Mouse (Mus musculus) MEL (cell line): ENCODE data around the gene Ube2t. TPM values are rescaled to one million over a fixed set of nuclear protein-coding genes. Genes with fewer than 3 reads are reported as not detected.

Experiments
- DNase-seq: peaks from one replicate; pipeline ENCODE4 v3.0.0; 2011; ENCODE audit warnings: low read depth, low spot score
- H3K27ac ChIP-seq: 2 replicates; pipeline ENCODE4 v1.5.1; 2012; ENCODE audit warnings: low read depth, mild to moderate bottlenecking, control low read depth, low read length, moderate library complexity; ENCODE audit not compliant: control insufficient read depth
- H3K27me3 ChIP-seq, 2 experiments: fragments of 150-350 bp in 1 of 2; sonication (generic) in 1 of 2; 2 replicates each; pipeline ENCODE4 v1.6.1; 2012; ENCODE audit warnings: low read length in 2 of 2, mild to moderate bottlenecking in 2 of 2, improper control_type of control experiment in 1 of 2, moderate library complexity in 1 of 2; ENCODE audit not compliant: insufficient read depth in 2 of 2, control insufficient read depth in 1 of 2
- H3K36me3 ChIP-seq, 2 experiments: 2 replicates each; pipeline ENCODE4 v1.6.1; 2012 to 2014; ENCODE audit warnings: low read length in 2 of 2, improper control_type of control experiment in 1 of 2, inconsistent platforms in 1 of 2, mild to moderate bottlenecking in 1 of 2; ENCODE audit not compliant: insufficient read depth in 2 of 2, control insufficient read depth in 1 of 2
- H3K4me1 ChIP-seq, 2 experiments: fragments of 150-350 bp in 1 of 2; sonication (generic) in 1 of 2; 2 replicates each; pipeline ENCODE4 v1.6.1; 2012; ENCODE audit warnings: low read length in 2 of 2, improper control_type of control experiment in 1 of 2, mild to moderate bottlenecking in 1 of 2; ENCODE audit not compliant: insufficient read depth in 2 of 2, control insufficient read depth in 1 of 2
- H3K4me3 ChIP-seq, 2 experiments: fragments of 150-350 bp in 1 of 2; sonication (generic) in 1 of 2; 2 replicates each; pipeline ENCODE4 v1.5.1; 2012; ENCODE audit warnings: low read depth in 2 of 2, low read length in 2 of 2, mild to moderate bottlenecking in 2 of 2, moderate library complexity in 2 of 2, control low read depth in 1 of 2, improper control_type of control experiment in 1 of 2; ENCODE audit not compliant: control insufficient read depth in 1 of 2, insufficient read depth in 1 of 2
- H3K79me2 ChIP-seq: 2 replicates; pipeline ENCODE4 v1.6.1; 2012; ENCODE audit warnings: mild to moderate bottlenecking, low read length, moderate library complexity; ENCODE audit not compliant: control insufficient read depth, poor library complexity, insufficient read depth
- H3K9ac ChIP-seq: 2 replicates; pipeline ENCODE4 v1.6.1; 2012; ENCODE audit warnings: low read depth, mild to moderate bottlenecking, control low read depth, low read length, moderate library complexity; ENCODE audit not compliant: control insufficient read depth, poor library complexity, severe bottlenecking
- H3K9me3 ChIP-seq: fragments of 150-350 bp; sonication (generic); replicated peaks from 2 replicates; pipeline ENCODE4 v1.6.1; 2012; ENCODE audit warnings: mild to moderate bottlenecking, low read length, improper control_type of control experiment, moderate library complexity; ENCODE audit not compliant: insufficient read depth
- BHLHE40 ChIP-seq: IDR thresholded peaks from 2 replicates; pipeline ENCODE4 v1.6.1; 2012; ENCODE audit warnings: low read depth, mild to moderate bottlenecking, inconsistent platforms, low read length, improper control_type of control experiment, borderline replicate concordance
- CHD1 ChIP-seq: IDR thresholded peaks from 2 replicates; pipeline ENCODE4 v1.6.1; 2012; ENCODE audit warnings: low read depth, mild to moderate bottlenecking, inconsistent platforms, low read length, improper control_type of control experiment
- CHD2 ChIP-seq: IDR thresholded peaks from 2 replicates; pipeline ENCODE4 v1.6.1; 2011; ENCODE audit warnings: low read length, improper control_type of control experiment
- CTCF ChIP-seq, 3 experiments: IDR thresholded peaks in 2 of 3; conservative IDR thresholded peaks in 1 of 3; 2 replicates each; pipeline ENCODE4 v1.5.1; 2011 to 2012; ENCODE audit warnings: low read length in 3 of 3, low read depth in 2 of 3, mild to moderate bottlenecking in 2 of 3, improper control_type of control experiment in 1 of 3, inconsistent platforms in 1 of 3, mixed read lengths in 1 of 3, moderate library complexity in 1 of 3; ENCODE audit not compliant: control insufficient read depth in 1 of 3, insufficient read depth in 1 of 3, poor library complexity in 1 of 3, severe bottlenecking in 1 of 3
- EP300 ChIP-seq, 2 experiments: IDR thresholded peaks; 2 replicates each; pipeline ENCODE4 v1.6.1; 2011; ENCODE audit warnings: improper control_type of control experiment in 2 of 2, low read length in 2 of 2, low read depth in 1 of 2, mild to moderate bottlenecking in 1 of 2
- ETS1 ChIP-seq: IDR thresholded peaks from 2 replicates; pipeline ENCODE4 v1.6.1; 2012; ENCODE audit warnings: low read depth, mild to moderate bottlenecking, inconsistent platforms, low read length, improper control_type of control experiment, moderate library complexity
- KAT2A ChIP-seq: conservative IDR thresholded peaks from 2 replicates; pipeline ENCODE4 v1.6.1; 2012; ENCODE audit warnings: low read depth, low read length, improper control_type of control experiment, inconsistent platforms
- MAZ ChIP-seq: IDR thresholded peaks from 2 replicates; pipeline ENCODE4 v1.6.1; 2012; ENCODE audit warnings: low read depth, mild to moderate bottlenecking, inconsistent platforms, low read length, improper control_type of control experiment
- MEF2A ChIP-seq: IDR thresholded peaks from 2 replicates; pipeline ENCODE4 v1.6.1; 2014; ENCODE audit warnings: low read depth, mild to moderate bottlenecking, inconsistent platforms, low read length, improper control_type of control experiment; ENCODE audit not compliant: poor library complexity, insufficient replicate concordance, severe bottlenecking; ENCODE audit errors: extremely low read depth
- MYC ChIP-seq: IDR thresholded peaks from 2 replicates; pipeline ENCODE4 v1.6.1; 2011; ENCODE audit warnings: low read depth, mild to moderate bottlenecking, low read length, improper control_type of control experiment, moderate library complexity
- NELFE ChIP-seq: IDR thresholded peaks from 2 replicates; pipeline ENCODE4 v1.6.1; 2011; ENCODE audit warnings: low read depth, low read length, improper control_type of control experiment
- NRF1 ChIP-seq: IDR thresholded peaks from 2 replicates; pipeline ENCODE4 v1.6.1; 2014; ENCODE audit warnings: low read depth, mild to moderate bottlenecking, inconsistent platforms, low read length, improper control_type of control experiment, moderate library complexity; ENCODE audit not compliant: poor library complexity, insufficient read depth, severe bottlenecking
- POLR2AphosphoS2 ChIP-seq: IDR thresholded peaks from 2 replicates; pipeline ENCODE4 v1.6.1; 2011; ENCODE audit warnings: low read length, improper control_type of control experiment
- POLR2AphosphoS5 ChIP-seq: IDR thresholded peaks from 2 replicates; pipeline ENCODE4 v1.6.1; 2012; ENCODE audit warnings: low read depth, borderline replicate concordance, mild to moderate bottlenecking, inconsistent platforms, low read length, moderate library complexity, mixed read lengths
- RAD21 ChIP-seq: IDR thresholded peaks from 2 replicates; pipeline ENCODE4 v1.6.1; 2011; ENCODE audit warnings: mild to moderate bottlenecking, low read depth, low read length, improper control_type of control experiment
- RCOR1 ChIP-seq: IDR thresholded peaks from 2 replicates; pipeline ENCODE4 v1.6.1; 2012; ENCODE audit warnings: low read depth, mild to moderate bottlenecking, inconsistent platforms, low read length, improper control_type of control experiment
- SIN3A ChIP-seq: IDR thresholded peaks from 2 replicates; pipeline ENCODE4 v1.6.1; 2012; ENCODE audit warnings: low read length, improper control_type of control experiment, inconsistent platforms
- SMC3 ChIP-seq: IDR thresholded peaks from 2 replicates; pipeline ENCODE4 v1.6.1; 2011; ENCODE audit warnings: low read depth, low read length, improper control_type of control experiment
- TCF12 ChIP-seq: IDR thresholded peaks from 2 replicates; pipeline ENCODE4 v1.6.1; 2014; ENCODE audit warnings: low read depth, mild to moderate bottlenecking, inconsistent platforms, low read length, improper control_type of control experiment, moderate library complexity
- UBTF ChIP-seq: IDR thresholded peaks from 2 replicates; pipeline ENCODE4 v1.6.1; 2012; ENCODE audit warnings: low read depth, mild to moderate bottlenecking, inconsistent platforms, low read length, improper control_type of control experiment, moderate library complexity, borderline replicate concordance; ENCODE audit not compliant: insufficient read depth
- USF1 ChIP-seq: IDR thresholded peaks from 2 replicates; pipeline ENCODE4 v1.6.1; 2014; ENCODE audit warnings: low read depth, mild to moderate bottlenecking, inconsistent platforms, low read length, improper control_type of control experiment, moderate library complexity
- USF2 ChIP-seq, 2 experiments: IDR thresholded peaks; 2 replicates each; pipeline ENCODE4 v1.6.1; 2011 to 2012; ENCODE audit warnings: improper control_type of control experiment in 2 of 2, low read length in 2 of 2, borderline replicate concordance in 1 of 2, inconsistent platforms in 1 of 2, low read depth in 1 of 2, mild to moderate bottlenecking in 1 of 2; ENCODE audit not compliant: insufficient read depth in 1 of 2
- ZNF384 ChIP-seq: IDR thresholded peaks from 2 replicates; pipeline ENCODE4 v1.6.1; 2012; ENCODE audit warnings: low read depth, mild to moderate bottlenecking, inconsistent platforms, low read length, improper control_type of control experiment
- polyA plus RNA-seq, 2 experiments: library from polyadenylated mRNA; stranded (reverse) in 1 of 2; unstranded in 1 of 2; fragments of >175 nt in 1 of 2; fragments of >200 nt in 1 of 2; gene quantifications; 2 replicates each; pipeline versions ENCODE4 v1.2.1 to v1.2.4; 2012; ENCODE audit warnings: low replicate concordance in 2 of 2, low read depth in 1 of 2; ENCODE audit not compliant: insufficient read length in 2 of 2, insufficient read depth in 1 of 2, missing spikeins in 1 of 2
- total RNA-seq: library from RNA; depleted of rRNA; stranded (reverse); fragments of 300-350 nt; gene quantifications from 2 replicates; pipeline ENCODE4 v1.2.3, GENCODE M21; 2012

Gene Ube2t
- total and polyA plus RNA-seq, 3 experiments, result 14.4 to 23.1 TPM; not detected in 1

GRCm38 (mm10) chr1:134992046-134992645 lies 29.8 kb downstream of the Ube2t start:
- Histone ChIP-seq H3K36me3 (no peaks in the 10 kb centered on the region), H3K79me2 (no peaks in the 10 kb centered on the region), H3K4me3 (no peak overlapping the region), H3K27ac (no peak overlapping the region), H3K9ac (no peak overlapping the region), H3K4me1 (no peaks in the 10 kb centered on the region), H3K9me3 (no peaks in the 10 kb centered on the region), H3K27me3 (peaks cover 1 to 2% of the 10 kb centered on the region in 2 experiments; a peak in 2 of 4 replicates)
- no peak for DNase-seq
- TF ChIP-seq EP300 (IDR thresholded peaks at IDR 0.05; ENCODE audit: low read depth in 1 of 2, low read length in 2 of 2) (no peak), CHD2 (no peak), UBTF (no peak), TCF12 (no peak), CTCF (IDR thresholded peaks at IDR 0.05 in 2 of 3, conservative IDR thresholded peaks at IDR 0.05 in 1 of 3; ENCODE audit: control insufficient read depth in 1 of 3, insufficient read depth in 1 of 3, low read depth in 2 of 3, low read length in 3 of 3, poor library complexity in 1 of 3, severe bottlenecking in 1 of 3) (no peak), SMC3 (no peak), POLR2AphosphoS5 (no peak), RAD21 (no peak), CHD1 (no peak), NELFE (no peak), KAT2A (no peak), MAZ (no peak), MYC (no peak), SIN3A (no peak), BHLHE40 (no peak), USF2 (IDR thresholded peaks at IDR 0.05; ENCODE audit: borderline replicate concordance in 1 of 2, insufficient read depth in 1 of 2, low read depth in 1 of 2, low read length in 2 of 2) (no peak), USF1 (no peak), NRF1 (no peak), RCOR1 (no peak), ZNF384 (no peak)

- Histone ChIP-seq H3K27me3 (peaks cover 1 to 2% of the 10 kb centered on the region in 2 experiments; a peak in 2 of 4 replicates), H3K27ac (no peak overlapping the region), H3K36me3 (no peaks in the 10 kb centered on the region), H3K4me1 (no peaks in the 10 kb centered on the region), H3K9ac (no peak overlapping the region), H3K4me3 (no peak overlapping the region), H3K79me2 (no peaks in the 10 kb centered on the region), H3K9me3 (no peaks in the 10 kb centered on the region)
- no peak for TF ChIP-seq CHD2
- no peak for TF ChIP-seq POLR2AphosphoS2
- no peak for TF ChIP-seq ETS1
- TF ChIP-seq KAT2A, result no peak
- no peak for TF ChIP-seq EP300 (IDR thresholded peaks at IDR 0.05; ENCODE audit: low read depth in 1 of 2, low read length in 2 of 2)
- no peak for TF ChIP-seq MEF2A
- no peak for DNase-seq
Measured at GRCm38 (mm10) chr1:134994739-134995138, 32.4 kb downstream of the Ube2t start.
